Mouse (Mus musculus) thymus, adult 2 months (tissue): Measurements from ENCODE around the gene Fam196a. TPM values are rescaled to one million over a fixed set of nuclear protein-coding genes. Genes with fewer than 3 reads are reported as not detected.

Source experiments
- DNase-seq: peaks from one replicate; pipeline ENCODE4 v3.0.0; 2021
- H3K27ac ChIP-seq: fragments of 200-500 bp; 2 replicates; pipeline ENCODE4 v1.5.1; 2012; ENCODE audit warnings: low read length, control low read depth; ENCODE audit not compliant: control insufficient read depth, insufficient read depth
- H3K27me3 ChIP-seq: fragments of 200-500 bp; 2 replicates; pipeline ENCODE4 v1.6.1; 2012; ENCODE audit warnings: mild to moderate bottlenecking, low read length, moderate library complexity, mixed read lengths; ENCODE audit not compliant: control insufficient read depth, insufficient read depth
- H3K36me3 ChIP-seq: fragments of 200-500 bp; 2 replicates; pipeline ENCODE4 v1.6.1; 2012; ENCODE audit warnings: mild to moderate bottlenecking, low read length, moderate library complexity; ENCODE audit not compliant: control insufficient read depth, insufficient read depth
- H3K4me1 ChIP-seq: fragments of 200-500 bp; replicated peaks from 2 replicates; pipeline ENCODE4 v1.6.1; 2012; ENCODE audit warnings: low read length; ENCODE audit not compliant: control insufficient read depth, insufficient read depth
- H3K4me3 ChIP-seq: fragments of 200-500 bp; 2 replicates; pipeline ENCODE4 v1.5.1; 2012; ENCODE audit warnings: mild to moderate bottlenecking, low read length, control low read depth, moderate library complexity; ENCODE audit not compliant: control insufficient read depth, insufficient read depth
- CTCF ChIP-seq: fragments of 200-500 bp; IDR thresholded peaks from 2 replicates; pipeline ENCODE4 v1.5.1; 2012; ENCODE audit warnings: mild to moderate bottlenecking, control low read depth, low read length, moderate library complexity, borderline replicate concordance; ENCODE audit not compliant: control insufficient read depth, poor library complexity, insufficient read depth; ENCODE audit errors: extremely low read depth
- POLR2A ChIP-seq: fragments of 200-500 bp; IDR thresholded peaks from 2 replicates; pipeline ENCODE4 v1.6.1; 2012; ENCODE audit warnings: mild to moderate bottlenecking, low read length, control low read depth, moderate library complexity; ENCODE audit not compliant: control insufficient read depth, poor library complexity, insufficient read depth; ENCODE audit errors: extremely low read depth
- WGBS: fragments of 180-500 bp; shearing (Covaris S2); methylation state at CpG from one replicate; pipeline ENCODE4 v1.1.7; 2018; 5-methylcytosine and 5-hydroxymethylcytosine counted together
- polyA plus RNA-seq: library from polyadenylated mRNA; depleted of rRNA; stranded (reverse); fragments of >200 nt; gene quantifications from 2 replicates; pipeline ENCODE4 v1.2.3, GENCODE M21; 2012

The Fam196a gene
- polyA plus RNA-seq, 1 experiment, result not detected

DNA sequence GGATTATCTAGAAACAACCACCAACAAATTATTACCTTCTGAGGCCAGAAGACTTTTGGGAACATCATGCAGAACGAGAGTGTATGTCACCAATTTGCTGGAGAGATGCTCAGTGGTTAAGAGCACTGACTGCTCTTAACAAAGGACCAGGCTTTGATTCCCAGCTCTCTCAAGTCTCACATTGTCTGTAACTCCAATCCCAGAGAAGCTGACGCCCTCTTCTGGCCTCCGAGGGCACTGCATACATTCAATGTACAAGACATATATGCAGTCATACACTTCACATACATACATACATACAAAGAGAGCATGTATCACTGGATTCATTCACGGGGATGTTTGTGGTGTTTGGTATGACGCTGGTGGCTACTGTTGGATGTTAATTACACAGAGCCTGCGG, 3.7 kb upstream of the Fam196a start:
- H3K4me1 ChIP-seq, result no peaks in the 10 kb centered on the region
- H3K36me3 ChIP-seq, result no peaks in the 10 kb centered on the region
- H3K27me3 ChIP-seq, result no peaks in the 10 kb centered on the region; the same call in 1 of the 2 replicates
- 94% methylated on average over 6 of the region's 6 CpGs for WGBS
- H3K27ac ChIP-seq, result no peak overlapping the region
- TF ChIP-seq POLR2A (no peak), CTCF (no peak)
- no peak overlapping the region for H3K4me3 ChIP-seq
- DNase-seq, result no peak

- H3K27me3 ChIP-seq, result no peaks in the 10 kb centered on the region; the same call in 1 of the 2 replicates
- 11% methylated on average over 33 of the region's 37 CpGs for WGBS
- TF ChIP-seq CTCF (no peak), POLR2A (no peak)
Measured at GRCm38 (mm10) chr7:134937471-134937926, 731 bp downstream of the Fam196a start.

GRCm38 (mm10) chr7:134931886-134932285, 6.3 kb downstream of the Fam196a start:
- Histone ChIP-seq H3K36me3 (no peaks in the 10 kb centered on the region), H3K27ac (no peak overlapping the region), H3K4me3 (no peak overlapping the region), H3K4me1 (no peaks in the 10 kb centered on the region), H3K27me3 (no peaks in the 10 kb centered on the region)
- TF ChIP-seq POLR2A (no peak), CTCF (no peak)
- DNase-seq, result no peak
- WGBS, result 85% methylated on average over 2 of the region's 2 CpGs

More at GRCm38 (mm10) chr7:134937471-134937926, 731 bp downstream of the Fam196a start:
- DNase-seq, result no peak
- no peak overlapping the region for H3K4me3 ChIP-seq
- H3K4me1 ChIP-seq, result no peaks in the 10 kb centered on the region
- no peaks in the 10 kb centered on the region for H3K36me3 ChIP-seq
- no peak overlapping the region for H3K27ac ChIP-seq

- Histone ChIP-seq H3K36me3 (no peaks in the 10 kb centered on the region), H3K27ac (no peak overlapping the region), H3K4me1 (no peaks in the 10 kb centered on the region), H3K27me3 (no peaks in the 10 kb centered on the region), H3K4me3 (no peak overlapping the region)
- TF ChIP-seq CTCF (no peak), POLR2A (no peak)
- no peak for DNase-seq
- 91% methylated on average over 2 of the region's 2 CpGs for WGBS
Measured at GRCm38 (mm10) chr7:134901992-134902391, 36.2 kb downstream of the Fam196a start.

GRCm38 (mm10) chr7:134899462-134899861, 38.8 kb downstream of the Fam196a start:
- Histone ChIP-seq H3K36me3 (no peaks in the 10 kb centered on the region), H3K27ac (no peak overlapping the region), H3K4me1 (no peaks in the 10 kb centered on the region), H3K4me3 (no peak overlapping the region), H3K27me3 (no peaks in the 10 kb centered on the region)
- DNase-seq, result no peak
- WGBS, result 95% methylated on average over 2 of the region's 2 CpGs
- TF ChIP-seq CTCF (no peak), POLR2A (no peak)

- no peak overlapping the region for H3K27ac ChIP-seq
- 87% methylated on average over 2 of the region's 2 CpGs for WGBS
- no peaks in the 10 kb centered on the region for H3K36me3 ChIP-seq
- no peak for DNase-seq
- H3K4me3 ChIP-seq, result no peak overlapping the region
- no peaks in the 10 kb centered on the region for H3K4me1 ChIP-seq
- no peaks in the 10 kb centered on the region for H3K27me3 ChIP-seq
- TF ChIP-seq POLR2A (no peak), CTCF (no peak)
Measured at GRCm38 (mm10) chr7:134894604-134895003, 43.6 kb downstream of the Fam196a start.

GRCm38 (mm10) chr7:134892972-134893371, 45.3 kb downstream of the Fam196a start:
- DNase-seq, result no peak
- WGBS, result 91% methylated on average over 4 of the region's 4 CpGs

More at GRCm38 (mm10) chr7:134892972-134893371, 45.3 kb downstream of the Fam196a start:
- H3K4me3 ChIP-seq, result no peak overlapping the region
- no peaks in the 10 kb centered on the region for H3K36me3 ChIP-seq
- H3K27me3 ChIP-seq, result no peaks in the 10 kb centered on the region
- TF ChIP-seq CTCF (no peak), POLR2A (no peak)
- H3K4me1 ChIP-seq, result no peaks in the 10 kb centered on the region
- no peak overlapping the region for H3K27ac ChIP-seq
